Mouse (Mus musculus): ENCODE data around the gene Sdf4.

Gene Sdf4

GRCm38 (mm10) chr4:156058826-156059225 lies 66.2 kb downstream of the Sdf4 start:
- DNase-seq = no peak

DNA sequence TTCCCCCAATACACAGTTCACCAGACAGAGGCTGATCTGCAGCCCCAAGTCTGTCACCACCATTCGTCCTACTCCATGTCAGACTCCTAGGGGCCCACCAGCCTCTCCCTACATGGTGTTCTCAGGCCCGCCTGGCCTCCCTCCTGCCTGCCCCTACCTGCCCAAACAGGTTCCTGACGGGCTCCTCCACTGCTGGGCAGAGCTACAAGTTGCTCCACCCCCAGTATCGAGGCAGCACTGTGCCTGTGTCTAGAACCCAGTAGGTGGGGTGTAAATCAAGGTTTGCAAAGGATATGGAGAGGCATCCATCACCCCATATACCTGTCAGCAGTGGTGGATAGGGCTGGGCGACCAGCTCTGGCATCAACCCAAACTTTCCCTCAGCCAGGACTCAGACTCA lies 66.6 kb downstream of the Sdf4 start, which contains the start of gene Ttll10:
Gene Ttll10, minus strand, starts transcription at position 154 of the 400 bp plus-strand sequence.
- no peak for DNase-seq

DNA sequence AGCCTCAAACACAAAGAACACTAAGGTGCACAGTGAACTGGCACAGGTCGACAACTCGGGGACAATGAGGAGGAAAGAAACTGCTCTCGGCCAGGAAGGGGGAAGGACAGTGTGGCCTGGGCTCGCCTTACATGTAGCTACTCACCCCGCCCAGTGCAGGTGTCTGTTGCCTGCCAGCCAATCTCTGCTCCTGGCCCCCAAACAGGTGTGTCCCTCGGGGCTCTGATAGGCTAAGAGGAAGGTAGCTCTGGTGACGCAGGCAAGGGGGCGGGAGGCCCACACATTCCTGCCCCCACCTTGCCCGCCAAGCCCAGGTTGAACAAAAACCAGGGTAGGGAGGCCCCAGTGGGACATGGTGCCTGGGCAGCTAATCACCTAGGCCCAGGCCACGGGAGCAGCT lies 67.0 kb downstream of the Sdf4 start:
- no peak for DNase-seq

All from cerebellum, adult 8-10 months (tissue).